Mouse (Mus musculus) E14TG2a.4 (cell line): Measurements from ENCODE around the gene Tinagl1.

ENCODE experiments used
- H3K27me3 ChIP-seq: 2 replicates; pipeline ENCODE4 v1.6.1; 2014; ENCODE audit warnings: low read length, control low read depth; ENCODE audit not compliant: insufficient read depth
- H3K36me3 ChIP-seq: 2 replicates; pipeline ENCODE4 v1.6.1; 2014; ENCODE audit warnings: low read length, control low read depth; ENCODE audit not compliant: insufficient read depth
- H3K4me1 ChIP-seq: replicated peaks from 2 replicates; pipeline ENCODE4 v1.6.1; 2014; ENCODE audit warnings: low read depth, low read length, control low read depth
- H3K4me3 ChIP-seq: replicated peaks from 2 replicates; pipeline ENCODE4 v1.5.1; 2014; ENCODE audit warnings: mild to moderate bottlenecking, low read length
- H3K9me3 ChIP-seq: 2 replicates; pipeline ENCODE4 v1.6.1; 2014; ENCODE audit warnings: low read length, control low read depth
- CTCF ChIP-seq: conservative IDR thresholded peaks from 2 replicates; pipeline ENCODE4 v1.5.1; 2014; ENCODE audit warnings: low read length
- NANOG ChIP-seq: IDR thresholded peaks from 2 replicates; pipeline ENCODE4 v1.6.1; 2014; ENCODE audit warnings: borderline replicate concordance, low read length, mixed read lengths
- POU5F1 ChIP-seq: IDR thresholded peaks from 2 replicates; pipeline ENCODE4 v1.6.1; 2014; ENCODE audit warnings: low read length, borderline replicate concordance

Tinagl1 gene

DNA sequence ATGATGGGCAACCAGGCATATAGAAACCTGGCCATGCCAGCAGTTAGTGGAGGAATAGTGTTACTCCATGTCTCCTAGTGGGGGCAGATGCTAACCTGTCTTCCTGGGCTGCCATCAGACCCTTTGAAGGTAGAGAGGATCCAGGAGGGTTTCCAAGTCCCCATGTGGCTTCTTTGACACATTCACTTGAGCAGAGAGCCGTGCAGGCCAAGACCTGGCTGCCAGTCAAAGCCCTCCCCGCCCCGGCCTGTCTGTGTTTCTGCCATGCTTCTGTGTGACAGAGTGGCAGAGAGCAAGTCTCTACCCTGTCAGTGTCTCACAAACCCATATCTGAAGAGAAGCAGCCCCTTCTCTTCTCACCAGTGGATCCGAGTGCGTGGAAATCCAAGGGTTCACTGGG lies 9.0 kb upstream of the Tinagl1 start:
- Histone ChIP-seq H3K9me3 (no peaks in the 10 kb centered on the region), H3K27me3 (peaks cover 69% of the 10 kb centered on the region), H3K4me3 (no peak overlapping the region), H3K36me3 (no peaks in the 10 kb centered on the region), H3K4me1 (peaks cover 17% of the 10 kb centered on the region)
- TF ChIP-seq CTCF (no peak), NANOG (no peak), POU5F1 (no peak)

DNA sequence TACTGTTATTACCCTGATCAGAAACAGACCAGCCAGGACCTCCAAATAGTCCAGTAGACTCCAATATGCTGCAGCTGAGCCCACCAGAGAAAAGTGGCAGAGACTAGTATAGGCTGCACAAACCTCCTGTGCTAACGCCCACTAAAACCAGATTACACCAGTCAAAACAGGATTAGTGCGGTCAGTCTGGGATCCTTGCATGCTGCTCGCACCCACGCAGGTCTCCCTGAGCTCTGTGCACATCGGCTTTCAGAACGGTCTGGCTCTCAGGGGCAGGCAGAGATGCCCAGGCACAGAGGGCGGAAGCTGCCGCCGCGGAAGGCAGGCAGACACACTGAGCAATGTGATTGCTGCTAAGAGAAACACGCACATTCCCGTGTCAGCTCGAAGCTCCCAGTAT lies 8.1 kb upstream of the Tinagl1 start:
- H3K27me3 ChIP-seq = peaks cover 72% of the 10 kb centered on the region
- no peaks in the 10 kb centered on the region for H3K36me3 ChIP-seq
- no peak for TF ChIP-seq POU5F1
- peak overlapping the region; percentile 45 for H3K4me3 ChIP-seq
- no peaks in the 10 kb centered on the region for H3K9me3 ChIP-seq
- H3K4me1 ChIP-seq = peaks cover 13% of the 10 kb centered on the region

DNA sequence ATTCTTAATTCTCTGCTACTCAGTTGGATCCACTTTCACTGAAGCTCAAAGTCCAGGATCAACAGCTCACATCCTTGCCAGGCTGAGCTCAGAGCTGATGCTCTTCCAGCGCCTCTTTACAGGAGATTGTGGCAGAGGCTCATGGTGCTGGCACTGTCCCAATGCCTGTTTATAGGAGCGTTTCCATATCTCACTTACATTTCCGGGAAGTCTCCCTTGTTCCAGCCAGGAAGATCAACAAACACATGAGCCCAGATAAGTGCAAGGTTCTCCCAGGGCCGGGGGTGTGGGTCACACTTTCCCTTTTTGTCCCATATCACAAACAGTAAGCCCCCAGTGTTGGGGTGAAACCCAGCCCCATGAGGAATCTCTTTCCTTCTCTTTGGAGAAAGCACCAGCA lies 7.0 kb upstream of the Tinagl1 start:
- H3K27me3 ChIP-seq = peaks cover 75% of the 10 kb centered on the region
- TF ChIP-seq POU5F1 = no peak
- TF ChIP-seq CTCF = no peak
- no peak for TF ChIP-seq NANOG
- H3K4me1 ChIP-seq = peaks cover 24% of the 10 kb centered on the region
- no peak overlapping the region for H3K4me3 ChIP-seq
- no peaks in the 10 kb centered on the region for H3K9me3 ChIP-seq
- no peaks in the 10 kb centered on the region for H3K36me3 ChIP-seq

DNA sequence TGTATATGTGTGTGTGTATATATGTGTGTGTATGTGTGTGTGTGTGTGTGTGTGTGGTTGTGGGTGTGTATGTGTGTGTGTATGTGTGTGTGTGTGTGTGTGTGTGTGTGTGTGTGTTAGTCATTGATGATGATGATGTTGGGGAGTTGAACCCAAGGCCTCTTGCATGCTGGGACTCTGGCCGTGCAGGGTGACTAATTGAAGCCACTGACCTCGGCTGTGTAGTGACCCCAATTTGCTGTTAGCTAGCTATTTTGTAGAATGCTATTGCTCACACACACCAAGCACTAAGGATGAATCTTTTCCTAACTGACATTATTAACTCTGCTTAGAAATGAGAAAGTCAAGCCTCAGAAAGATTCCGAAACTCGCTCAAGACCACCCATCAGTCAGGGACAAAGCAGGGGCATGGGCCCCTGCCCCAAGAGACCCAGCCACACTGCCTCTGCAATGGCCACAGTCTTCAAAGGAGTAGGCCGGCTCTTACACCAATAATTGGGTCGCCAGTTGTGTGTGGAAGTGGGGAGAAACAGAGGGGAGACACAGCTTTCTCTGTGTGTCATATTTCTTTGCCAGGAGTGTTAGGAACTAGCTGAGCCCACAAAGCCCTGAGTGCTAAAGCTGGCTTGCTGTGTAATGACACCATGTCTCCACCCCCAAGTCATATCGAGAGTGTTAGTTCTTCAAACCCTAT lies 6.1 kb upstream of the Tinagl1 start:
- no peak overlapping the region for H3K4me3 ChIP-seq
- peaks cover 32% of the 10 kb centered on the region for H3K4me1 ChIP-seq
- no peaks in the 10 kb centered on the region for H3K9me3 ChIP-seq
- TF ChIP-seq NANOG = no peak
- no peak for TF ChIP-seq POU5F1
- TF ChIP-seq CTCF = no peak
- H3K36me3 ChIP-seq = no peaks in the 10 kb centered on the region
- peaks cover 75% of the 10 kb centered on the region for H3K27me3 ChIP-seq

DNA sequence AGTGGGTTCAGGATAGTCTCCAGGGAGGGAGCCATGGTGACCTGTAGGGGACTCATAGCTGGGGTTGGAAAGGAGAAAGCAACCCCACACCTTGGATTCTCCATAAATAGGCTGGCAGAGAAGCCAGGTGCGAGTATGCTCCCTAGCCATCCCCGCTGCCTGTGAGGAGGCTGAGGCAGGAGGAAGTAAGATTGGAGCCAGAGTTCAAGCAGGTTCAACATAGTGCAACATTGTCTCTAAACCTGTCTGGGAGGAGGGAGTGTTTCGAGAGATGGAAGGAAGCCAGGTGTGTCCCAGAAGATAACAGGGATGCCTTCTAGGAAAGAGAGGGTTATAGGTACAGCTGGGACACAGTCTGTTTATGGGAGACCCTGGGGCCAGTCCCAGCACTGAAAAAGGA lies 5.0 kb upstream of the Tinagl1 start:
- no peaks in the 10 kb centered on the region for H3K9me3 ChIP-seq
- H3K36me3 ChIP-seq = no peaks in the 10 kb centered on the region
- TF ChIP-seq NANOG = no peak
- peaks cover 44% of the 10 kb centered on the region for H3K4me1 ChIP-seq
- peaks cover 72% of the 10 kb centered on the region for H3K27me3 ChIP-seq
- no peak overlapping the region for H3K4me3 ChIP-seq

DNA sequence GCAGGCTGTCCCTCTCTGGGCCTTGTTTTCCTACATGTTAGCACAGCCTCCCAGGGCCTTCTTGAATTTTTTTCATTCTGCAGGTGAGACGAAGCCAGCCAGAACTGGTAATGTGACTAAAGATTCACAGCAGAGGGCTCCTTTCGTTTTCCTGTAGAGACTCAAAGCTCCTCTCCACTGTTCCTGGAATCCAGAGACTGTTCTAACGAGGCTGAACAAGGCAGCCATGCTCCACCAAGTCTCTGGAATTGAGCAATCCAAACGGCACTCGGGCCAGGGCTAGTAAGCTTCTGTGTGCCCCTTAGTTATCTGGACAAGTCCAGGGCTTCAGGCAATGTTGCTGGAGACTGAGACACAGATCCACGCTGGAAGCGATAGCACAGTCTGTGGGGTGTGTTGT lies 2.6 kb upstream of the Tinagl1 start:
- TF ChIP-seq NANOG (no peak), CTCF (no peak), POU5F1 (no peak)
- Histone ChIP-seq H3K4me3 (no peak overlapping the region), H3K4me1 (peaks cover 54% of the 10 kb centered on the region), H3K27me3 (peaks cover 74% of the 10 kb centered on the region), H3K36me3 (no peaks in the 10 kb centered on the region), H3K9me3 (no peaks in the 10 kb centered on the region)

DNA sequence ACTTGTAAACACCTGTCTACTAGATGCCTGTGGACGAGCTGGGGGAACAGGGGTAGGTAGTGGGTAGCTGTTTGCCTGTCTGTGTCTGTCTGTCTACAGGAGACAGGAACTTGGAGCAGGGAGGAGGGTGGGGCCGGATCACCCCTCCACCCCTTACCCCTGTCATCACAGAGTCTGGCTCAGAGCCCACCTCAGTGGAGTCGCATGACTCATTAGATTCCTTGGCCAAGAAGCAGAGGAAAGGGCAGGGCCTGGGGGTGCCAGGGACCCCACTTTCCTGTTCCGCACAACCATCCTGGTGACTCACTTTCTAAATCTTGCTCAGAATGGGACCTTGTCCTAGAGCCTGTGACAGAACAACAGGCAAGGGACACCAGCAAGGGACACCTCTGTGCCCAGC lies 2.2 kb upstream of the Tinagl1 start:
- Histone ChIP-seq H3K27me3 (peaks cover 74% of the 10 kb centered on the region), H3K4me3 (no peak overlapping the region), H3K36me3 (no peaks in the 10 kb centered on the region), H3K4me1 (peaks cover 56% of the 10 kb centered on the region), H3K9me3 (no peaks in the 10 kb centered on the region)
- TF ChIP-seq NANOG = no peak
- no peak for TF ChIP-seq CTCF
- no peak for TF ChIP-seq POU5F1

DNA sequence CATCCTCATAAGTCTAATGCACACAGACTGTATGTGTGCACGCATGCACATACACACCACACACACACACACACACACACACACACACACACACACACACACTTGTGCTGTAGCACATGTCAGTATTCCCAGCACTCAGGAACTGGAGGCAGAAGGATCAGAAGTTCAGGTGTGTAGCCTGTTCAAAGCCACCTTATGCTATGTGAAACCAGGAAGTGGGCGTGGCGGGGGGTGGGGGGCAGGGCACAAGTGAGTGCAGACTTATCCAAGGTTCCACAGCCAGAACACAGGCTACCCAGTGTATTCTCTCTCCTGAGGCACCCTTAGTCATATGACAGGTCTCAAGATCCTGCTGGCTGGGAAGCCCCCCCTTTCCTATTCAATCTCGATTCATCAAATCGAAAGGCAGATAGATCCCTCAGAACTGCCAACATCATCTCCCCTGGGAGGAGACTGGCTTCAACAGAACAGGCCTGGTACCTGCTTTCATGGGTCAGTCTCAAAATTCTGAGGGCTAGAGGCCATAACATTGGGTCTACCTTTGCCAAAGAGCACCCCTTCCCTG lies 1.3 kb upstream of the Tinagl1 start:
- TF ChIP-seq NANOG (no peak), CTCF (no peak), POU5F1 (no peak)
- Histone ChIP-seq H3K36me3 (no peaks in the 10 kb centered on the region), H3K4me3 (no peak overlapping the region), H3K4me1 (peaks cover 64% of the 10 kb centered on the region), H3K9me3 (no peaks in the 10 kb centered on the region), H3K27me3 (peaks cover 72% of the 10 kb centered on the region)

DNA sequence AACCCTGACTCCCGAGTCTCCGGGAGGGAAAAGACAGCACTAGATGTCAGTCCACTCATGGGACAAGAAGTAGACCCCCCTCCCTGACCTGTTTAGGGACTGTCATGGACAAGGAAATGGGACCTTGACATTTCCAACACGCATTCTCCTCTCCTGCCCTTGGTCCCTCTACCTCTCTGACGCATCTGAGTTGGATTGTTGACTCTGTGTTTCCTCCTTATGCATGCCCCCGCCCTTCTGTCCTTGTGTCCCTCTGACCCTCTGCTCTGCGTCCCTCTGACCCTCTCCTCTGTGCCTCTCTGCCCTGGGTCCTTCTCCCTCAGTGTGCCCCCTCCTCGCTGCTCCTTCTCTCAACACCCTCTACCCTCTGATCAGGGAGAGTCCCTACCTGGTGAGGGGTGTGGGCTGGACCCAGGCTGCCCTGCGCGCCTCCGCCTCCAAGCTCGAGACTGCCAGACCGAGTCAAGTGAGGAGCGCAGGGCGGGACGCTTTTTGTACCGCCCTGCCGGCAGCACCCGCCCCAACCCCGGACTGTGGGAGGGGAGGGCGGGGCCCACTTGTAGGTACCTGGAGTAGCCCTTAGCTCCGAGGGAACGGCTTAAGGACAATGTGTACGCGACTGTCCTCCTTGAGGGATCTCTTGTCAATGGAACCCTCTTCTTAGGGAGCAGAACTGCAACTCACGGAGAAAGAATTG lies 439 bp downstream of the Tinagl1 start:
- no peaks in the 10 kb centered on the region for H3K9me3 ChIP-seq
- no peak for TF ChIP-seq NANOG
- H3K36me3 ChIP-seq = no peaks in the 10 kb centered on the region
- H3K27me3 ChIP-seq = peaks cover 71% of the 10 kb centered on the region
- peaks cover 70% of the 10 kb centered on the region for H3K4me1 ChIP-seq
- H3K4me3 ChIP-seq = peak overlapping the region; percentile 66
